Mouse (Mus musculus): Measurements from ENCODE around the gene Lrrc8b.

- no peak for TF ChIP-seq CTCF (IDR thresholded peaks at IDR 0.05)
- TF ChIP-seq EP300 (IDR thresholded peaks at IDR 0.05), result peak; percentile 50; the same call in 1 of the 2 replicates
Measured at GRCm38 (mm10) chr5:105499396-105499795, 83.8 kb downstream of the Lrrc8b start.
